Mouse (Mus musculus) heart, postnatal 0 days (tissue): Measurements from ENCODE around the gene Bcas3. TPM values are rescaled to one million over a fixed set of nuclear protein-coding genes. Genes with fewer than 3 reads are reported as not detected.

Source experiments
- ATAC-seq: fragments of 200-750 bp; cut with Nextera tagmentation; 2 replicates; pipeline ENCODE4 v1.8.0; 2017; ENCODE audit warnings: low read depth, moderate number of reproducible peaks, moderate library complexity; ENCODE audit not compliant: insufficient read depth
- DNase-seq: peaks from one replicate; pipeline ENCODE4 v3.0.0-alpha.2; 2016; ENCODE audit warnings: low spot score
- H3K27ac ChIP-seq: fragments of 300-500 bp; sonication (generic); 2 replicates; pipeline ENCODE4 v1.5.1; 2014; ENCODE audit warnings: low read depth, mild to moderate bottlenecking
- H3K27me3 ChIP-seq: fragments of 300-500 bp; sonication (generic); 2 replicates; pipeline ENCODE4 v1.6.1; 2014; ENCODE audit warnings: low read length, mixed read lengths; ENCODE audit not compliant: control insufficient read depth, insufficient read depth
- H3K36me3 ChIP-seq: fragments of 300-500 bp; sonication (generic); replicated peaks from 2 replicates; pipeline ENCODE4 v1.6.1; 2014; ENCODE audit warnings: low read length, mixed read lengths; ENCODE audit not compliant: control insufficient read depth, insufficient read depth
- H3K4me1 ChIP-seq: fragments of 300-500 bp; sonication (generic); 2 replicates; pipeline ENCODE4 v1.6.1; 2014; ENCODE audit warnings: antibody characterized with exemption; ENCODE audit not compliant: control insufficient read depth, insufficient read depth
- H3K4me2 ChIP-seq: fragments of 300-500 bp; sonication (generic); 2 replicates; pipeline ENCODE4 v1.6.1; 2014; ENCODE audit warnings: low read depth, mild to moderate bottlenecking, low read length, moderate library complexity
- H3K4me3 ChIP-seq: fragments of 300-500 bp; sonication (generic); 2 replicates; pipeline ENCODE4 v1.5.1; 2014; ENCODE audit warnings: low read depth, low read length
- H3K9ac ChIP-seq: fragments of 300-500 bp; sonication (generic); replicated peaks from 2 replicates; pipeline ENCODE4 v1.6.1; 2014; ENCODE audit warnings: low read depth, low read length, mixed read lengths
- H3K9me3 ChIP-seq: fragments of 300-500 bp; sonication (generic); replicated peaks from 2 replicates; pipeline ENCODE4 v1.6.1; 2016; ENCODE audit warnings: low read length; ENCODE audit not compliant: control insufficient read depth
- CTCF ChIP-seq: IDR thresholded peaks from 2 replicates; pipeline ENCODE4 v1.5.1; 2016; ENCODE audit warnings: antibody characterized with exemption, control low read depth, low read depth
- EP300 ChIP-seq: IDR thresholded peaks from 2 replicates; pipeline ENCODE4 v1.6.1; 2016; ENCODE audit warnings: antibody characterized with exemption, low read depth
- WGBS: fragments of 180-500 bp; shearing (Covaris S2); extraction: QIAGEN DNeasy Blood & Tissue Kit; methylation state at CpG from one replicate; pipeline ENCODE4 v1.1.7; 2014; 5-methylcytosine and 5-hydroxymethylcytosine counted together
- polyA plus RNA-seq: library from polyadenylated mRNA; unstranded; fragments of >200 nt; fragmentation: Nextera tagmentation; extraction: Ambion mirVana; gene quantifications from 2 replicates; pipeline ENCODE4 v1.2.1, GENCODE M21; 2015
- total RNA-seq: library from RNA; depleted of rRNA; stranded (reverse); fragments of >200 nt; gene quantifications from 2 replicates; pipeline ENCODE4 v1.2.3, GENCODE M21; 2014; ENCODE audit warnings: low replicate concordance

Bcas3 gene
- total and polyA plus RNA-seq, 2 experiments from 2014 or later = 18.5 to 37.4 TPM

DNA sequence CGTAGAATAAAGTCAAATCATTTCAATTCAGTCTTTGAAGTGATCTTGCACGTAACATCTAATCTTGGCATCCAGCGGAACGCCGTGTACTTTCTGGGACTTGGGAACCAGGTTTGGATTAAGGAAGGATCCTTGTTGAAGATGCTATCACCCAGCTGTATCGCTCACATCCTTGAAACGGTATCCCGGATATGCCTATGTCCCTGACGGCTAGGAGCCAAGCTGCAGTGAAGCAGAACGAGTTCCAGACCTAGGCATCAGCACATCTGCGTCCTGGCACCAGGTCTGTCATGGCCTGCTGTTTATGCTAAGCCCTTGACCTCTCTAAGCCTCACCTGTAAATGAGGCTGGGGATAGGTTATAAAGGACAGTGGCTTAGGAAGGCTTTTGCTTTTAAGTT, 447.4 kb downstream of the Bcas3 start:
- H3K36me3 ChIP-seq = no peaks in the 10 kb centered on the region
- TF ChIP-seq EP300 (no peak), CTCF (no peak)
- ATAC-seq (no peak), DNase-seq (no peak)
- peaks cover 56% of the 10 kb centered on the region for H3K27me3 ChIP-seq
- 26% methylated on average over 11 of the region's 11 CpGs for WGBS
- no peaks in the 10 kb centered on the region for H3K9me3 ChIP-seq
- no peak overlapping the region for H3K4me3 ChIP-seq
- H3K4me1 ChIP-seq = peaks cover 25% of the 10 kb centered on the region
- no peak overlapping the region for H3K27ac ChIP-seq
- H3K4me2 ChIP-seq = 0 out of 2 replicates have a peak overlapping the region, but pooled peaks have one; percentile 36
- H3K9ac ChIP-seq = no peak overlapping the region

DNA sequence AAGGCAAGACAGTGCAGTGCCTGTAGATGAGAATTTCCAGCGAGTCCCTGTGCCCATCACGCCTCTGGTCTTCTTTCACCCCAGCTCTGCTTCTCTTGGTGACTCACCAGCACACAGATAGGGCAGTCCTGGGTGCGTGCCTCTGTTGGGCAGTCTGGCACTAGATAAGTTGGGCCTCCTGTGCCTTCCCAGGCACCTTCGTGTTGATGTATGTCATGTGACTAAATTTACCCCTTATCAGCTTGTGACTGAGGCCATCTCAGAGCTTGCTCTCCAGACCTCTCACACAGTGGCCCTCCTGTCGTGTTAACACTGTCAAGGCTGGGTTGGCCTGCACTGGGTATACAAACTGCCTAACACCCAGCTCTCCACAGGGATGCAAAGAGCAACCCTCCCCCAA, 451.1 kb downstream of the Bcas3 start:
- no peaks in the 10 kb centered on the region for H3K9me3 ChIP-seq
- ATAC-seq (peak; percentile 31), DNase-seq (no peak)
- WGBS = 29% methylated on average over 5 of the region's 5 CpGs
- no peak overlapping the region for H3K9ac ChIP-seq
- no peak overlapping the region for H3K27ac ChIP-seq
- no peaks in the 10 kb centered on the region for H3K36me3 ChIP-seq
- H3K4me3 ChIP-seq = no peak overlapping the region
- peaks cover 21% of the 10 kb centered on the region for H3K4me1 ChIP-seq
- peaks cover 40% of the 10 kb centered on the region for H3K27me3 ChIP-seq
- H3K4me2 ChIP-seq = no peak overlapping the region
- TF ChIP-seq CTCF = no peak
- TF ChIP-seq EP300 = no peak

DNA sequence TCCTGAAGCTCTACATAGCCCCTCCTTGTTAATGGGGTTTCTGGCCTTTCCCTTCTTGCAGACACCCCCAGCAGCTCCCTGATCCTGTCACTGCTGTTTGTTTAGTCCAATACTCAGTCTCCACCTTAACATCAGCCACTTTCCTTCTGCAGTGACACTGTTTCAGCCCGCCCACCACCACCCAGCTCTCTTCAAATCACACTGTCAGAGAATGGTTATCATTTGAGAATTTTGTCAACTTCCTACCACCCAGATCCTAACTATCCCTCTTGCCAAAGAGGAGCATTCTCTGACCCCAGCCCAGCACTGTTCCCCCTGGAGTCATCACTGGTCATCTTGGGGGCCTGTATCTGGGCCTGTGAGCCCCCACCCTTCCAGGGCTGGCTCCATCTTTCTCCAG, 452.8 kb downstream of the Bcas3 start:
- Histone ChIP-seq H3K9me3 (no peaks in the 10 kb centered on the region), H3K9ac (no peak overlapping the region), H3K27ac (no peak overlapping the region), H3K4me1 (peaks cover 14% of the 10 kb centered on the region), H3K4me2 (no peak overlapping the region), H3K27me3 (peaks cover 40% of the 10 kb centered on the region), H3K36me3 (no peaks in the 10 kb centered on the region), H3K4me3 (no peak overlapping the region)
- DNase-seq (no peak), ATAC-seq (no peak)
- TF ChIP-seq CTCF (no peak), EP300 (no peak)
- WGBS = 75% methylated on average over 1 of the region's 1 CpGs

DNA sequence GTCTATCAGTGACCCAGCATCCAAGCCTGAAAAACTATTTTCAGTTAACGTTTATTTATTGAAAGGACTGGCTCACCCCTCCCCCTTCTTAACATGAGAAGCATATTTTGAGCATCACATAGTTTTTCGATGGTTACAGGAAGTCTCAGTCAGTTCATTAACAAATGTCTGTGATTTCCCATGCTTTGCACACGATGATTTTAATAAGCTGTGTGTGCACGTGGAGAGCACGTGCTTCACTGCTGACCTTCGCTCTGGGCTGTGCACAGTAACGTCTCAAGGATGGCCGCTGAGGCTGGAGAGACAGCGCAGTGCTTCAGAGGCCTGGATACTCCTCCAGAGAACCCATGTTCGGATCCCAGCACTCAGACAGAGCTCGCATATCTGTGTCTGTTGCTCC, 454.4 kb downstream of the Bcas3 start:
- WGBS = 75% methylated on average over 11 of the region's 11 CpGs
- ATAC-seq = no peak
- Histone ChIP-seq H3K27ac (no peak overlapping the region), H3K9me3 (no peaks in the 10 kb centered on the region), H3K36me3 (no peaks in the 10 kb centered on the region), H3K4me2 (no peak overlapping the region), H3K27me3 (peaks cover 41% of the 10 kb centered on the region), H3K4me1 (peaks cover 12% of the 10 kb centered on the region), H3K4me3 (no peak overlapping the region), H3K9ac (no peak overlapping the region)
- TF ChIP-seq EP300 (no peak), CTCF (no peak)
- no peak for DNase-seq

DNA sequence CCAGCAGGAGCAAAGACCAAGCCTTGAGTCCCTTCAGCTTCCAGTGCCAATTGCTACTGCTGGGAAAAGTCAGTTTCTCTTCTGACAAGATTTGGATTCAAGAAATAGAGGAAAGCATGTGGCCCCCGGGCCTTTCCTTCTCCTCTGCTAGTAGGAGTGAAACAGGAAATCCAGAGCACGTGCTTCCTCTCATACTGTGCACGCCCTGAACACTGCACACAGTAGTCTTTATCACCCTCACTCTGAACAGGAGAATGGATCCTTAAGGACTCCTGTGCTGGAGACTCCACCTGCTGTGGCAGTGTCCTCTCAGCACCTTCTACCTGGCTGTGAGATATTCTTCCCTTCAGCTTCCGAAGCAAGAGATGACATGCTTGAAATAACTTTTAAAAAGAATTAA, 458.3 kb downstream of the Bcas3 start:
- no peak overlapping the region for H3K4me3 ChIP-seq
- 65% methylated on average over 4 of the region's 4 CpGs for WGBS
- H3K27ac ChIP-seq = no peak overlapping the region
- TF ChIP-seq EP300 = no peak
- no peak for TF ChIP-seq CTCF
- no peak overlapping the region for H3K4me2 ChIP-seq
- H3K36me3 ChIP-seq = no peaks in the 10 kb centered on the region
- H3K27me3 ChIP-seq = peaks cover 42% of the 10 kb centered on the region
- H3K9me3 ChIP-seq = no peaks in the 10 kb centered on the region
- ATAC-seq (no peak), DNase-seq (no peak)
- no peak overlapping the region for H3K9ac ChIP-seq
- H3K4me1 ChIP-seq = no peaks in the 10 kb centered on the region; the same call in 1 of the 2 replicates

DNA sequence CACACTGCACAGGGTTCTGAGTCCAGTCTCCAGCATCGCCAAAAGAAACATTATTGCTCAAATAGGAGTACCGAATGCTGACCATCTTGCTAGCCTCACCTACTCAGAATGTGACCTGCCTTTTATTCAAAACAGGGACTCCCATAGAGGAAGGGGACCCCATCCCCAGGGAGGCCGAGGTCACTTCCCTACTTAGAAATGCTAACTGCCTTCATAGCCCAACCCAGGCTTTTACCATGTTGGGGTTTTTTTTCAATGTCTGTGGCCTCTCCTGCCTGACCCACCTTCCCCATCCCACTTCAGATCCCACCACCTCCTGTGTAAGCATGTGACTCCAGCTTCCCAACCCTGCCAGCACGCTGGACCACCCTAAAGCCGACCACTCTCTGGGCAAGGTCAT, 458.7 kb downstream of the Bcas3 start:
- no peak for ATAC-seq
- peaks cover 44% of the 10 kb centered on the region for H3K27me3 ChIP-seq
- H3K9me3 ChIP-seq = no peaks in the 10 kb centered on the region
- 89% methylated on average over 5 of the region's 5 CpGs for WGBS
- no peak overlapping the region for H3K4me3 ChIP-seq
- TF ChIP-seq CTCF (no peak), EP300 (no peak)
- no peak overlapping the region for H3K4me2 ChIP-seq
- DNase-seq = no peak
- no peak overlapping the region for H3K27ac ChIP-seq
- no peaks in the 10 kb centered on the region; the same call in 1 of the 2 replicates for H3K4me1 ChIP-seq
- no peak overlapping the region for H3K9ac ChIP-seq
- H3K36me3 ChIP-seq = no peaks in the 10 kb centered on the region
